Mouse (Mus musculus): ENCODE measurements at regions not wholly inside any gene's neighbourhood (a gene's known extent, or its start where the extent isn't known, plus 50 kb on each side); places are given as distances from the start of the nearest gene placed in this dataset.
A peak's percentile ranks its signal among the peaks of the same experiment; 100 is the strongest.

DNA sequence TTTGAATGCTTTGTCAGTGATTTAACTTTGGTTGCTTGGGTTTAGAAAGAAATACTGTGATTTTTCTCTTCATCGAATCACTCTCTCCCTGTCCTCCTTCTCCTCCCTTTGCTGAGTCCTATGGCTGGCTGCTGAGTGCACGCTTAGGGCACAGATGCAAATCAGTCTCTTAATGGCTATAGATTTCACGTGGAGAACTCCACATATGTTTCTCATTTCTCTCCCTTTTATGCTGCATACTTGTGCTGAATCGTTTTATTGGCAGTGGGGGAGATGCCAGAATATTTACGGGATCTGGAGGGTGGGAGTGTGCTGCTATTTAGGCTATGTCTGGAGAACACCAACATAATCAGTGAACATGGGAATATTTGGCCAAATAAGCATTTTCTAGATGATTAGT lies 118.8 kb upstream of the Rnd3 start:
- no peak for ATAC-seq (replicated peaks; ENCODE audit: low FRiP score)
- H3K4me3 ChIP-seq (ENCODE audit: low read depth, low read length): no peak overlapping the region
- H3K27ac ChIP-seq (ENCODE audit: low read depth, low read length): no peak overlapping the region

DNA sequence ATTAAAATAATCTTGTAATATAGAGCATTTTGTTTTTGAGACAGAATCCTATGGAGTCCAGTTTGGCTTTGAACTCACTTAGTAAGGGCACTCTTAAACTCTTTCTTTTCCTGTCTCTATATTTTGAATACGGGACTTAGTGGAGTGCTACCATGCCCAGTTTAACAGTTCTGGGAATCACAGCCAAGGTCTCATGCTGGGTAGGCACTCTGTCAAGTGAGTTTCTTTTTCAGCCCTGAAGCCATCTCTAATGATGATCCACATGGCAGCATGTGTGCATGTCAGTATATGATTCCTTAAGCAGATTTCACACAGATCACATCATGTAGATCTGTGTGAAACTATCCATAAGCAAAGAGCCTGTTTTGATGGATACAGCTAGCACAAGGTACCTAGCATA lies 113.6 kb upstream of the Rnd3 start:
- Histone ChIP-seq H3K27ac (ENCODE audit: low read depth, low read length) (no peak overlapping the region), H3K4me1 (replicated peaks; ENCODE audit: control insufficient read depth, insufficient read depth, low read length) (no peaks in the 10 kb centered on the region), H3K27me3 (ENCODE audit: control insufficient read depth, insufficient read depth, low read length) (no peaks in the 10 kb centered on the region), H3K9ac (ENCODE audit: low read length) (no peak overlapping the region), H3K9me3 (ENCODE audit: control insufficient read depth, low read length) (no peaks in the 10 kb centered on the region), H3K36me3 (ENCODE audit: control insufficient read depth, insufficient read depth, low read length) (no peaks in the 10 kb centered on the region), H3K4me3 (ENCODE audit: low read depth, low read length) (no peak overlapping the region), H3K4me2 (ENCODE audit: low read depth, low read length, severe bottlenecking) (no peak overlapping the region)
- 90% methylated on average over 1 of the region's 1 CpGs for WGBS
- ATAC-seq (replicated peaks; ENCODE audit: low FRiP score) (no peak), DNase-seq (ENCODE audit: low spot score) (no peak)

More for the DNA sequence above, 118.8 kb upstream of the Rnd3 start:
- H3K36me3 ChIP-seq (ENCODE audit: control insufficient read depth, insufficient read depth, low read length): no peaks in the 10 kb centered on the region
- H3K9me3 ChIP-seq (ENCODE audit: control insufficient read depth, low read length): no peaks in the 10 kb centered on the region
- no peaks in the 10 kb centered on the region for H3K4me1 ChIP-seq (replicated peaks; ENCODE audit: control insufficient read depth, insufficient read depth, low read length)
- no peak overlapping the region for H3K4me2 ChIP-seq (ENCODE audit: low read depth, low read length, severe bottlenecking)
- no peak overlapping the region for H3K9ac ChIP-seq (ENCODE audit: low read length)
- 67% methylated on average over 4 of the region's 5 CpGs for WGBS
- H3K27me3 ChIP-seq (ENCODE audit: control insufficient read depth, insufficient read depth, low read length): no peaks in the 10 kb centered on the region
- no peak for DNase-seq (ENCODE audit: low spot score)

DNA sequence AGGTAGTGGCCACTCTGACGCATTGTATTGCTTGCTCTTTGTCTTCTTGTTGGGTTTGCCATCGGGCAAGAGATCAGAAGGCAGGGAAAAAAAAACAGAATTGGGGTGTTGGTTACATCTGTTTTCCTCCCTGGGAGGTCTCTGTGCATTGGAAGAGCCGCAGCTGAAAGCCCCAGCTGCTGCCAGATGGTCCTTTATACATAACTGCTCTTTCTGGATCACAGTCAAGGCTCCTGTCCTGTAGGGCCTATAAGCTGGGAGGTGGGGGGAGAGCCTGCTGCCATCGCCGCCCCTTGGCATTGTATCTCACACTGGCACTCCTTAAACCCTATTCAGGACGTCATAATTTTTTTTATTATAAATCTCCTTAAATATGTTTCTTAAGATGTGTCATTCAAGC lies 101.9 kb upstream of the Rnd3 start:
- WGBS: 67% methylated on average over 6 of the region's 6 CpGs
- no peak overlapping the region for H3K9ac ChIP-seq (ENCODE audit: low read length)
- no peak overlapping the region for H3K4me3 ChIP-seq (ENCODE audit: low read depth, low read length)
- no peak for DNase-seq (ENCODE audit: low spot score)
- H3K4me1 ChIP-seq (replicated peaks; ENCODE audit: control insufficient read depth, insufficient read depth, low read length): no peaks in the 10 kb centered on the region
- no peaks in the 10 kb centered on the region for H3K9me3 ChIP-seq (ENCODE audit: control insufficient read depth, low read length)
- H3K4me2 ChIP-seq (ENCODE audit: low read depth, low read length, severe bottlenecking): no peak overlapping the region
- no peaks in the 10 kb centered on the region for H3K36me3 ChIP-seq (ENCODE audit: control insufficient read depth, insufficient read depth, low read length)
- no peak overlapping the region for H3K27ac ChIP-seq (ENCODE audit: low read depth, low read length)
- no peaks in the 10 kb centered on the region for H3K27me3 ChIP-seq (ENCODE audit: control insufficient read depth, insufficient read depth, low read length)
- no peak for ATAC-seq (replicated peaks; ENCODE audit: low FRiP score)

DNA sequence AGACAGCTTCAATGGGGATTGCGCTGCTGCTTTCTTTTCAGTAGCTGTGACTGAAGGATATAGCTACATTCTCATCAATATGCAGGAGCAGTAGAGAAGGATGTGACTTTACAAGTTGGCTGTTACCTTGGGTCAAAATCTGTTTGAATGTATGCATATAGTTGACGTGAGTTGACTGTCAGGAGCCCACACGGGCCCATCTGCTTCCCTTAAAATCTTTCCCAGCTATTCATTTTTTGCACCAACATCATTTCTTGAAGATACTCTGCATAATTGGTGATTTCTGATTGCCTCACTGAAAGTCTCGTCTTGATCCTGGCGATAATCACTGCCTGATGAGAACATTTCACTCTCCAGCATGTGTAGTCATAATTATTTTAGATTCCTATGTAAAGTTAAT lies 92.7 kb upstream of the Rnd3 start:
- no peaks in the 10 kb centered on the region for H3K27me3 ChIP-seq (ENCODE audit: control insufficient read depth, insufficient read depth, low read length)
- DNase-seq (ENCODE audit: low spot score) (no peak), ATAC-seq (replicated peaks; ENCODE audit: low FRiP score) (no peak)
- no peak overlapping the region for H3K4me2 ChIP-seq (ENCODE audit: low read depth, low read length, severe bottlenecking)
- H3K27ac ChIP-seq (ENCODE audit: low read depth, low read length): no peak overlapping the region
- H3K4me1 ChIP-seq (replicated peaks; ENCODE audit: control insufficient read depth, insufficient read depth, low read length): no peaks in the 10 kb centered on the region; the same call in 1 of the 2 replicates
- 65% methylated on average over 5 of the region's 5 CpGs for WGBS
- H3K9ac ChIP-seq (ENCODE audit: low read length): no peak overlapping the region
- no peaks in the 10 kb centered on the region for H3K36me3 ChIP-seq (ENCODE audit: control insufficient read depth, insufficient read depth, low read length)
- no peak overlapping the region for H3K4me3 ChIP-seq (ENCODE audit: low read depth, low read length)
- H3K9me3 ChIP-seq (ENCODE audit: control insufficient read depth, low read length): no peaks in the 10 kb centered on the region

DNA sequence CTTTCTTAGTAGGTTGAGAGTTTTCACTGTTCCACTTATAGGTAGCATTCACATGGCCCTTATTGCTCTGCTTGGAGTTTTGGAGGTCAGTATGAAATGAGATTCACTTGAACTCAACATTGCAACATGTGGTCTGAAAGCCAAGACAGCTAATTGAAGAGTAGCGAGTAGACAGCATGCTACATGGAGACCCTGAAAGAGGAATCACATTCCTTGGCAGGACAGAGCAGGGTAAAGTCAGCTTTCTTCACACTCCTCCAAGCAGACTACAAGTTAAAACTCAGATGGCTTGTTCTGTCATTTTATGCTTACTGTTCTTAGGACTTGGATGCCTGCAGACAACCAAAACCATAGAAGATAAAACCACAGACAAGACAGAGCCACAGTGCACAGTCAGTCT lies 91.1 kb upstream of the Rnd3 start:
- Histone ChIP-seq H3K4me3 (ENCODE audit: low read depth, low read length) (no peak overlapping the region), H3K36me3 (ENCODE audit: control insufficient read depth, insufficient read depth, low read length) (no peaks in the 10 kb centered on the region), H3K4me1 (replicated peaks; ENCODE audit: control insufficient read depth, insufficient read depth, low read length) (no peaks in the 10 kb centered on the region; the same call in 1 of the 2 replicates), H3K4me2 (ENCODE audit: low read depth, low read length, severe bottlenecking) (no peak overlapping the region), H3K27me3 (ENCODE audit: control insufficient read depth, insufficient read depth, low read length) (no peaks in the 10 kb centered on the region), H3K27ac (ENCODE audit: low read depth, low read length) (no peak overlapping the region), H3K9me3 (ENCODE audit: control insufficient read depth, low read length) (no peaks in the 10 kb centered on the region), H3K9ac (ENCODE audit: low read length) (no peak overlapping the region)
- DNase-seq (ENCODE audit: low spot score) (no peak), ATAC-seq (replicated peaks; ENCODE audit: low FRiP score) (no peak)
- 91% methylated on average over 1 of the region's 1 CpGs for WGBS

DNA sequence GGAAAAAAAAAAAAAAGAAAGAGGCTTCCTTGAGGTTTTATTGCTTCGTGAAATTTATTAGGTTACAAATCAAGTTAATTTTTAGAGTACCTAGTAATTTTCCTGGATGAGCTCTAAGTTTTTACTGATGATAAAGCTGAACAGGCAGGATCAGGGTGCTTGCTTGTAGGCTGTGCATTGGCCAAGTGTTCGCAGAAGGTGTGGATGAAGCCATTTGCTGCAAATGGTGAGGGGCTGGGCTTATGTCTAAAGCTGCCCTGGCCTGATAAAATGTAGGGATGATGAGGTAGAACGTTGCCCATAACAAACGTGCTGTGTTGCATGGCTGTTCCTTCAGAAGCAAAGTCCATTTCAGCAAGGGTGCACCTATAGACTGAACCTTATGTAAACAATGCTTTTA lies 90.1 kb upstream of the Rnd3 start:
- no peak for ATAC-seq (replicated peaks; ENCODE audit: low FRiP score)
- H3K4me3 ChIP-seq (ENCODE audit: low read depth, low read length): no peak overlapping the region
- no peaks in the 10 kb centered on the region; the same call in 1 of the 2 replicates for H3K4me1 ChIP-seq (replicated peaks; ENCODE audit: control insufficient read depth, insufficient read depth, low read length)
- H3K27me3 ChIP-seq (ENCODE audit: control insufficient read depth, insufficient read depth, low read length): no peaks in the 10 kb centered on the region
- H3K27ac ChIP-seq (ENCODE audit: low read depth, low read length): no peak overlapping the region
- no peak overlapping the region for H3K4me2 ChIP-seq (ENCODE audit: low read depth, low read length, severe bottlenecking)
- 76% methylated on average over 4 of the region's 4 CpGs for WGBS
- no peaks in the 10 kb centered on the region for H3K36me3 ChIP-seq (ENCODE audit: control insufficient read depth, insufficient read depth, low read length)
- DNase-seq (ENCODE audit: low spot score): no peak
- H3K9me3 ChIP-seq (ENCODE audit: control insufficient read depth, low read length): no peaks in the 10 kb centered on the region
- H3K9ac ChIP-seq (ENCODE audit: low read length): no peak overlapping the region

DNA sequence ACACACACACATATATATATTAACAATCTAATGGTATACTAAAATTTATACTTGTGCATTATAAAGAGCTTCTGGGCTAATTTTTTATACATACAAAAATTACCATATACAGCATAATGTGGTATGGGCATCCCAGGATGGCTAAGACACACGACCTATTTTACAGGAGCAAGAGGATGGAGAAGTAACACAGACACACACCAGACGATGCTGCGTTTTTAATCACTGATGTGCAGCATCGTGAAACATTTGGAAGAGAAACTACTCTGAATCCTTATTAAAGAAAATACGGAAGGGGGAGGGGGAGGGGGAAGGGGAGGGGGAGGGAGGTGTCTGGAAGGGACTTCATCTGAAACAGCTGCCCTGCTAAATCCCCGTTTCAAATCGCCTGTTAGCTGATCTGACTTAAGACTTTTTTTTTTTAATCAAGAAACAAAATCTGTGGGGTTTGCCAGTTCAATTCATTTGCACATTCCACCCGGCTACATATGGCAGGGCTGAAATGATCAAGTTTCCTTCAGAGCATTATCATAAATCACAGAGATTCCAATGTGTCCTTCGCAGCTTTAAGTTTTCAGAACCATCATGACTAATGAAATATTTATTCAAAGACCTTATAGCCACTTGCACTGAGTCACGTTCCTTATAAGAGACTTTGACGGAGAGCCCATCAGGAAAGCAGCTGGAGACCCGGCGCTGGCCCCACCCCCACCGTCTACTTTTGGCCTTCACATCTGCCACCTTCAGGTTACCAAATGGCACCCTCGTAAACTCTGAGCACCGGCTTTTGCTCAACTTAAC lies 89.4 kb upstream of the Rnd3 start:
- WGBS: 20% methylated on average over 16 of the region's 16 CpGs
- H3K4me3 ChIP-seq (ENCODE audit: low read depth, low read length): no peak overlapping the region
- ATAC-seq (replicated peaks; ENCODE audit: low FRiP score): no peak

DNA sequence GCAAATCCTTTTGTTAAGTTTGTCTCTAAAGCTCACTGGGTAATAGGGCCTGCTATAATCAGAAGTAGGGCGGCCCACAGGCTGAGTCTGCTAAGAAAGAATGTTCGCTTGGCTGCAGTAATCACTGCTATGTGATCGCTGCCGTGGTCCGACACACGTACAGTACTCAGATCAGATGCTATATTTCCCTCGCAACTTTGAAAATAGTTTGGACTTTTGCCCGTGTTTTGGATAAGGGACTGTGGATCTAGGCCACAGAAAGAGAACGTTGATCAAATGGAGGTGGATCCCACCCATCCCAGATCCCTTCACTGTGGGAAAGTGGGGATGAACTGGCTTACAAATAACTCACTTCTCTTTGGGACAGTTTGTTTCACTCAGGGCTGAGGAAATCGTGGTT lies 88.5 kb upstream of the Rnd3 start:
- ATAC-seq (replicated peaks; ENCODE audit: low FRiP score) (no peak), DNase-seq (ENCODE audit: low spot score) (no peak)
- H3K4me1 ChIP-seq (replicated peaks; ENCODE audit: control insufficient read depth, insufficient read depth, low read length): no peaks in the 10 kb centered on the region; the same call in 1 of the 2 replicates
- WGBS: 87% methylated on average over 10 of the region's 10 CpGs
- H3K9ac ChIP-seq (ENCODE audit: low read length): no peak overlapping the region
- H3K27me3 ChIP-seq (ENCODE audit: control insufficient read depth, insufficient read depth, low read length): no peaks in the 10 kb centered on the region
- H3K27ac ChIP-seq (ENCODE audit: low read depth, low read length): no peak overlapping the region
- no peak overlapping the region for H3K4me3 ChIP-seq (ENCODE audit: low read depth, low read length)
- no peaks in the 10 kb centered on the region for H3K36me3 ChIP-seq (ENCODE audit: control insufficient read depth, insufficient read depth, low read length)
- H3K4me2 ChIP-seq (ENCODE audit: low read depth, low read length, severe bottlenecking): no peak overlapping the region
- H3K9me3 ChIP-seq (ENCODE audit: control insufficient read depth, low read length): no peaks in the 10 kb centered on the region

More for the DNA sequence above, 89.4 kb upstream of the Rnd3 start:
- Histone ChIP-seq H3K9ac (ENCODE audit: low read length) (no peak overlapping the region), H3K27me3 (ENCODE audit: control insufficient read depth, insufficient read depth, low read length) (no peaks in the 10 kb centered on the region), H3K4me2 (ENCODE audit: low read depth, low read length, severe bottlenecking) (0 out of 2 replicates have a peak overlapping the region, but pooled peaks have one; percentile 18), H3K27ac (ENCODE audit: low read depth, low read length) (no peak overlapping the region), H3K4me1 (replicated peaks; ENCODE audit: control insufficient read depth, insufficient read depth, low read length) (no peaks in the 10 kb centered on the region; the same call in 1 of the 2 replicates), H3K36me3 (ENCODE audit: control insufficient read depth, insufficient read depth, low read length) (no peaks in the 10 kb centered on the region), H3K9me3 (ENCODE audit: control insufficient read depth, low read length) (no peaks in the 10 kb centered on the region)
- DNase-seq (ENCODE audit: low spot score): no peak

DNA sequence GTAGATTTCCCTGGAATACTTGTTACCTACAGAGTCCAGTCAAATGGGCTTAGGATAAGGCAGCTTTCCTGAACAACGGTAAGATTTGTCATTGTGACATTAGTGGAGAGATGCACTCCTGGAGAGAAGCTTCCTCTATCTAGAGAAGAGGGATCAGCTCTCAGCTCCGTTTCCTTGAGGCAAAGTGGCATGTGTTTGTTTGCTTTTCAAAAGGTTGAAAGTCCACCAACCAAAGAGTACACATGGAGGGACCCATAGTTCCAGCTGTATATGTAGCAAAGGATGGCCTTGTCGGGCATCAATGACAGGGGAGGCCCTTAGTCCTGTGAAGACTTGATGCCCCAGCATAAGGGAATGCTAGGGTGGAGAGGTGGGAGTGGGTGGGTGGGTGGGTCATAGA lies 87.9 kb upstream of the Rnd3 start:
- no peak for ATAC-seq (replicated peaks; ENCODE audit: low FRiP score)
- Histone ChIP-seq H3K9me3 (ENCODE audit: control insufficient read depth, low read length) (no peaks in the 10 kb centered on the region), H3K4me2 (ENCODE audit: low read depth, low read length, severe bottlenecking) (no peak overlapping the region), H3K4me3 (ENCODE audit: low read depth, low read length) (no peak overlapping the region), H3K9ac (ENCODE audit: low read length) (no peak overlapping the region), H3K4me1 (replicated peaks; ENCODE audit: control insufficient read depth, insufficient read depth, low read length) (no peaks in the 10 kb centered on the region; the same call in 1 of the 2 replicates), H3K27ac (ENCODE audit: low read depth, low read length) (no peak overlapping the region), H3K36me3 (ENCODE audit: control insufficient read depth, insufficient read depth, low read length) (no peaks in the 10 kb centered on the region), H3K27me3 (ENCODE audit: control insufficient read depth, insufficient read depth, low read length) (no peaks in the 10 kb centered on the region)
- 78% methylated on average over 3 of the region's 3 CpGs for WGBS
- DNase-seq (ENCODE audit: low spot score): no peak
